Mouse (Mus musculus): ENCODE measurements at regions not wholly inside any gene's neighbourhood (a gene's known extent, or its start where the extent isn't known, plus 50 kb on each side); places are given as distances from the start of the nearest gene placed in this dataset.

DNA sequence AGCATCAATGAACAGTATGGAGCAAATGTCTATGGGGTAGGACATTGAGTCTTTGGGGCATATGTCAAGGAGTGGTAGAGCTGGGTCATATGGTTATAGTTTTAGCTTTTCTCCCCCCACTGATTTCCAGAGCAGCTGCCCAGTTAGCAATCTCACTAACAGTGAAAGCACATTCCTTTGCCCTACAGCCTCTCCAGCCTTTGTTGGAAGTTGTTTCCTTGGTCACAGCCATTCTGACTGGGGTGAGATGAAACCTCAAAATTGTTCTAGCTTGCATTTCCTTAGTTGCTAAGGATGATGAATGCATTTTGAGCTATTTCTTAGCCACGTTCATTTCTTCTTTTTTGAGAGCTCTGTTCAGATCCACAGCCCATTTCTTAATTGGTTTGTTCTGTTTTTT lies 168.4 kb upstream of the Spats2l start:
- no peak for TF ChIP-seq CTCF (IDR thresholded peaks at IDR 0.05)
- TF ChIP-seq EP300 (IDR thresholded peaks at IDR 0.05) = no peak
